8 mouse cellular contexts compared by ENCODE assay signal in the genomic region with DNA sequence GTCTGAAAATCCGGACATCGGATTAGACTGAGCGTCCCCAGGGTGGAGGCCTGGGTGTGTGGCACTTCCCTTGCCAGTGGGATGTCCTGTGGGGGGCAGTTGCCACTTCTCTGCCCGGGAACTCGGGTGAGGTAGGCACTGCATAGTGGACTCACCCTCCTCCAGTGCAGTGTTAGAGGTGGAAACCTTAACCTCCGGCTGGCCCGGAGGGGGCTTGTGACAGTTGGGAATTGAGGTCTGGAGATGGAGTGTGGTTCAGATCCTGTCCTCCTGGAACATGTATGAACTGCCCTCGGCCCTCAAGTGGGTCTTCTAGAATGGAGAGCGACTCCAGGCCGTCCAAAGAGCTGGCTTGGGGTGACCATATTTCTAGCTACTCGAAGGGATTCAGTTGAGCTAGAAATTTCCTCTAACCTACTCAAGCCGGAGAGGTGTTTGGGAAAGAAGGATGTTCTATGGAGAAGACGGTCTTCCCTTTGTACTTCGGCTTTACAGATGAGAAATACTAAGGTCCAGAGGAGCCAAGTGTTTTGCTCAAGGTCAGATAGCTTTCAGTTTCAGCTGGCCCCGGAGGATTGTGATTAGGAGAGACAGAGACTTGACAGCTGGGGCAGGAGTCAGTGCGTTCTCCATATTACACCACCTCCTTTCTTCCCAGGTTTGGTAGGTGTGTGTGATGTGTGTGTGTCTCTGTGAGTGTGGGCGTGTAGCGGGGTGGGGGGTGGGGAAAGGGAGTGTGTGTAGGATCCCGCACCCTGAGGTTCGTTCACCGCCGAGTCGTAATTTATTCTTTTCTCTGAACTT. TPM values are rescaled to one million over a fixed set of nuclear protein-coding genes. Genes with fewer than 3 reads are reported as not detected.
DNase-seq lines count a peak whose midpoint lies in the region; ATAC-seq and TF ChIP-seq lines count a peak whose summit lies in the region.

No protein-coding gene starts in this region.

- H3K4me1 ChIP-seq in erythroblast, embryonic 14.5 days (ENCODE audit: control insufficient read depth): peaks cover 37% of the 10 kb centered on the region
- peaks cover 15 to 32% of the 10 kb centered on the region in 2 experiments for H3K4me1 ChIP-seq in MEL (ENCODE audit: control insufficient read depth in 1 of 2, insufficient read depth in 2 of 2, low read length in 2 of 2)
- peaks cover 74% of the 10 kb centered on the region for H3K4me1 ChIP-seq in heart, embryonic 16.5 days (ENCODE audit: control insufficient read depth, insufficient read depth, low read length)
- H3K4me1 ChIP-seq in limb, embryonic 15.5 days: peaks cover 87% of the 10 kb centered on the region

- H3K36me3 ChIP-seq in erythroblast, embryonic 14.5 days (ENCODE audit: control insufficient read depth): no peaks in the 10 kb centered on the region
- peaks cover 0 to 7% of the 10 kb centered on the region in 2 experiments; a peak in 2 of 4 replicates for H3K36me3 ChIP-seq in MEL (ENCODE audit: control insufficient read depth in 1 of 2, insufficient read depth in 2 of 2, low read length in 2 of 2)
- H3K36me3 ChIP-seq in heart, embryonic 16.5 days (ENCODE audit: control insufficient read depth, insufficient read depth): 0 out of 2 replicates have a peak, but pooled peaks cover 5% of the 10 kb centered on the region
- H3K36me3 ChIP-seq in limb, embryonic 15.5 days: no peaks in the 10 kb centered on the region

- no peak overlapping the region for H3K27ac ChIP-seq in MEL (ENCODE audit: control insufficient read depth, low read depth, low read length)
- peak overlapping the region; percentile 92 for H3K27ac ChIP-seq in heart, embryonic 16.5 days (ENCODE audit: low read length)
- H3K27ac ChIP-seq in limb, embryonic 15.5 days: peak overlapping the region; percentile 95

- TF ChIP-seq EP300 in MEL (IDR thresholded peaks at IDR 0.05; ENCODE audit: low read depth in 1 of 2, low read length in 2 of 2): no peak

- peaks cover 99% of the 10 kb centered on the region for H3K27me3 ChIP-seq in erythroblast, embryonic 14.5 days (ENCODE audit: control insufficient read depth)
- H3K27me3 ChIP-seq in MEL (ENCODE audit: control insufficient read depth in 1 of 2, insufficient read depth in 2 of 2, low read length in 2 of 2): no peaks in the 10 kb centered on the region
- H3K27me3 ChIP-seq in heart, embryonic 16.5 days (ENCODE audit: control insufficient read depth, insufficient read depth, low read length): no peaks in the 10 kb centered on the region
- no peaks in the 10 kb centered on the region for H3K27me3 ChIP-seq in limb, embryonic 15.5 days

- peak overlapping the region; percentile 60 for H3K4me3 ChIP-seq in erythroblast, embryonic 14.5 days (replicated peaks)
- H3K4me3 ChIP-seq in MEL (ENCODE audit: control insufficient read depth in 1 of 2, insufficient read depth in 1 of 2, low read depth in 2 of 2, low read length in 2 of 2): peak overlapping the region; percentile 65 to 100
- peak overlapping the region; percentile 92 for H3K4me3 ChIP-seq in heart, embryonic 16.5 days (ENCODE audit: low read length)
- H3K4me3 ChIP-seq in limb, embryonic 15.5 days: peak overlapping the region; percentile 77

- peak overlapping the region; percentile 96 for H3K4me2 ChIP-seq in heart, embryonic 16.5 days (ENCODE audit: low read depth, low read length)
- peak overlapping the region; percentile 80 for H3K4me2 ChIP-seq in limb, embryonic 15.5 days

- no peak for TF ChIP-seq RAD21 in MEL (IDR thresholded peaks at IDR 0.05; ENCODE audit: low read depth, low read length)

- no peak for ATAC-seq in erythroblast, adult 5-6 weeks (replicated peaks; ENCODE audit: low FRiP score, poor library complexity, severe bottlenecking)
- peak; percentile 3; the same call in 1 of the 2 replicates for ATAC-seq in heart, embryonic 16.5 days (replicated peaks; ENCODE audit: extremely low read depth, insufficient read depth, low FRiP score)
- 0 out of 2 replicates have a peak, but pooled peaks have one; percentile 0 for ATAC-seq in limb, embryonic 15.5 days (ENCODE audit: insufficient number of reproducible peaks, low FRiP score, low TSS enrichment, low read depth)

- peaks cover 16% of the 10 kb centered on the region for H3K79me2 ChIP-seq in MEL (ENCODE audit: control insufficient read depth, insufficient read depth, low read length, poor library complexity)

- peaks cover 9% of the 10 kb centered on the region; the same call in 1 of the 2 replicates for H3K9me3 ChIP-seq in erythroblast, embryonic 14.5 days (ENCODE audit: control insufficient read depth, low read length)
- H3K9me3 ChIP-seq in MEL (replicated peaks; ENCODE audit: insufficient read depth, low read length): no peaks in the 10 kb centered on the region
- H3K9me3 ChIP-seq in heart, embryonic 16.5 days (replicated peaks; ENCODE audit: control insufficient read depth, low read length): no peaks in the 10 kb centered on the region
- H3K9me3 ChIP-seq in limb, embryonic 15.5 days: no peaks in the 10 kb centered on the region

- no peak for TF ChIP-seq CTCF in MEL (IDR thresholded peaks at IDR 0.05 in 2 of 3, conservative IDR thresholded peaks at IDR 0.05 in 1 of 3; ENCODE audit: control insufficient read depth in 1 of 3, insufficient read depth in 1 of 3, low read depth in 2 of 3, low read length in 3 of 3, poor library complexity in 1 of 3, severe bottlenecking in 1 of 3)

- no peak for TF ChIP-seq POLR2A in MEL (IDR thresholded peaks at IDR 0.05; ENCODE audit: control insufficient read depth in 1 of 2, insufficient read depth in 1 of 2, low read depth in 1 of 2, low read length in 2 of 2, poor library complexity in 1 of 2)

- 1% methylated on average over 23 of the region's 23 CpGs for WGBS in heart, embryonic 16.5 days
- 2% methylated on average over 23 of the region's 23 CpGs for WGBS in limb, embryonic 15.5 days

- peak overlapping the region; percentile 71 for H3K9ac ChIP-seq in MEL (ENCODE audit: control insufficient read depth, low read depth, low read length, poor library complexity, severe bottlenecking)
- H3K9ac ChIP-seq in heart, embryonic 16.5 days (ENCODE audit: low read length): peak overlapping the region; percentile 82
- 0 out of 2 replicates have a peak overlapping the region, but pooled peaks have one; percentile 33 for H3K9ac ChIP-seq in limb, embryonic 15.5 days

- DNase-seq in MEL (ENCODE audit: low read depth, low spot score): no peak
- peak; percentile 55 for DNase-seq in neural tube, embryonic 10.5 days (ENCODE audit: extremely low spot score, low spot score)
- DNase-seq in layer of hippocampus, postnatal 36 days: no peak
- no peak for DNase-seq in spleen, adult 12 weeks (ENCODE audit: low spot score)

TF ChIP-seq in MEL, 35 proteins besides CTCF, POLR2A, EP300 and RAD21:
- TF ChIP-seq UBTF (IDR thresholded peaks at IDR 0.05; ENCODE audit: borderline replicate concordance, insufficient read depth, low read depth, low read length) (no peak), USF2 (IDR thresholded peaks at IDR 0.05; ENCODE audit: borderline replicate concordance in 1 of 2, insufficient read depth in 1 of 2, low read depth in 1 of 2, low read length in 2 of 2) (no peak), NRF1 (IDR thresholded peaks at IDR 0.05; ENCODE audit: insufficient read depth, low read depth, low read length, poor library complexity, severe bottlenecking) (no peak), RCOR1 (IDR thresholded peaks at IDR 0.05; ENCODE audit: low read depth, low read length) (no peak), JUND (IDR thresholded peaks at IDR 0.05; ENCODE audit: low read depth, low read length) (no peak), TCF12 (IDR thresholded peaks at IDR 0.05; ENCODE audit: low read depth, low read length) (no peak), USF1 (IDR thresholded peaks at IDR 0.05; ENCODE audit: low read depth, low read length) (no peak), MYC (IDR thresholded peaks at IDR 0.05; ENCODE audit: low read depth, low read length) (no peak), MAX (IDR thresholded peaks at IDR 0.05; ENCODE audit: low read length) (no peak), SMC3 (IDR thresholded peaks at IDR 0.05; ENCODE audit: low read depth, low read length) (no peak)

RNA-seq across cellular contexts. Expression of gene Rara, which starts 9.2 kb away (rescaled TPM):
- polyA plus RNA-seq in erythroblast, embryonic 14.5 days (2012): 0.20 and 0.32 TPM in 2 replicates
- 13.1 and 13.2 TPM in 2 replicates for total RNA-seq in erythroblast, adult 5-6 weeks (2015; ENCODE audit: low replicate concordance)
- total RNA-seq in erythroblast, adult 5-6 weeks (2017; ENCODE audit: low replicate concordance): 2.8 TPM in 2 replicates
- total RNA-seq in MEL (2012; rRNA removed): 9.8 and 12.1 TPM in 2 replicates
- polyA plus RNA-seq in MEL (2012; ENCODE audit: insufficient read depth in 1 of 2, insufficient read length in 2 of 2, low read depth in 1 of 2, low replicate concordance in 2 of 2, missing spikeins in 1 of 2): 10 to 100 TPM in 1 of 2 experiments, not detected in 1; 13.7 TPM
- 28.2 and 28.6 TPM in 2 replicates for polyA plus RNA-seq in heart, embryonic 16.5 days (2015; fragmentation: Nextera tagmentation; extraction: Ambion mirVana)
- 43.9 and 51.7 TPM in 2 replicates for polyA plus RNA-seq in limb, embryonic 15.5 days (2015; fragmentation: Nextera tagmentation; extraction: Ambion mirVana)
- total RNA-seq in layer of hippocampus, postnatal 36 days (2021): 10 to 100 TPM; 18.5 to 18.7 TPM

RNA-seq across cellular contexts. Expression of gene Cdc6, which starts 29.2 kb away (rescaled TPM):
- polyA plus RNA-seq in erythroblast, embryonic 14.5 days (2012): 0.76 and 0.82 TPM in 2 replicates
- total RNA-seq in erythroblast, adult 5-6 weeks (2015; ENCODE audit: low replicate concordance): 20.0 and 20.1 TPM in 2 replicates
- total RNA-seq in erythroblast, adult 5-6 weeks (2017; ENCODE audit: low replicate concordance): 46.7 and 54.2 TPM in 2 replicates
- total RNA-seq in MEL (2012; rRNA removed): 83.4 and 104 TPM in 2 replicates
- 10 to 100 TPM; 56.9 to 69.4 TPM for polyA plus RNA-seq in MEL (2012; ENCODE audit: insufficient read depth in 1 of 2, insufficient read length in 2 of 2, low read depth in 1 of 2, low replicate concordance in 2 of 2, missing spikeins in 1 of 2)
- polyA plus RNA-seq in heart, embryonic 16.5 days (2015; fragmentation: Nextera tagmentation; extraction: Ambion mirVana): 18.6 and 23.0 TPM in 2 replicates
- polyA plus RNA-seq in limb, embryonic 15.5 days (2015; fragmentation: Nextera tagmentation; extraction: Ambion mirVana): 23.2 and 24.1 TPM in 2 replicates
- total RNA-seq in layer of hippocampus, postnatal 36 days (2021): under 1 TPM; 0.50 to 0.88 TPM

RNA-seq across cellular contexts. Expression of gene Gjd3, which starts 46.0 kb away (rescaled TPM):
- polyA plus RNA-seq in erythroblast, embryonic 14.5 days (2012): not detected in 2 replicates
- not detected in 2 replicates for total RNA-seq in erythroblast, adult 5-6 weeks (2015; ENCODE audit: low replicate concordance)
- total RNA-seq in erythroblast, adult 5-6 weeks (2017; ENCODE audit: low replicate concordance): not detected in 2 replicates
- total RNA-seq in MEL (2012; rRNA removed): not detected in 2 replicates
- polyA plus RNA-seq in MEL (2012; ENCODE audit: insufficient read depth in 1 of 2, insufficient read length in 2 of 2, low read depth in 1 of 2, low replicate concordance in 2 of 2, missing spikeins in 1 of 2): not detected
- 4.1 and 4.5 TPM in 2 replicates for polyA plus RNA-seq in heart, embryonic 16.5 days (2015; fragmentation: Nextera tagmentation; extraction: Ambion mirVana)
- polyA plus RNA-seq in limb, embryonic 15.5 days (2015; fragmentation: Nextera tagmentation; extraction: Ambion mirVana): 0.49 and 0.86 TPM in 2 replicates
- 1 to 10 TPM in 1 of 2 experiments, under 1 TPM in 1; 0.96 to 1.1 TPM for total RNA-seq in layer of hippocampus, postnatal 36 days (2021)

Comparison
In these comparisons a context has a peak if more than half of its experiments do, and no peak if none do; other contexts are left out.
1. RNA of gene Cdc6, which starts 29.2 kb away (polyA plus RNA-seq): 56.9 to 69.4 TPM in MEL, 23.2 to 24.1 TPM in limb, embryonic 15.5 days and 18.6 to 23.0 TPM in heart, embryonic 16.5 days; 0.76 to 0.82 TPM in erythroblast, embryonic 14.5 days; every median in the first group is over 10 times any median in the second.
2. Peak in every context shown above with its lines, with median percentiles within 50 percentile points of each other: H3K4me3 ChIP-seq and H3K9ac ChIP-seq.